Mouse (Mus musculus): Measurements from ENCODE around the gene Micu1.

Gene Micu1

DNA sequence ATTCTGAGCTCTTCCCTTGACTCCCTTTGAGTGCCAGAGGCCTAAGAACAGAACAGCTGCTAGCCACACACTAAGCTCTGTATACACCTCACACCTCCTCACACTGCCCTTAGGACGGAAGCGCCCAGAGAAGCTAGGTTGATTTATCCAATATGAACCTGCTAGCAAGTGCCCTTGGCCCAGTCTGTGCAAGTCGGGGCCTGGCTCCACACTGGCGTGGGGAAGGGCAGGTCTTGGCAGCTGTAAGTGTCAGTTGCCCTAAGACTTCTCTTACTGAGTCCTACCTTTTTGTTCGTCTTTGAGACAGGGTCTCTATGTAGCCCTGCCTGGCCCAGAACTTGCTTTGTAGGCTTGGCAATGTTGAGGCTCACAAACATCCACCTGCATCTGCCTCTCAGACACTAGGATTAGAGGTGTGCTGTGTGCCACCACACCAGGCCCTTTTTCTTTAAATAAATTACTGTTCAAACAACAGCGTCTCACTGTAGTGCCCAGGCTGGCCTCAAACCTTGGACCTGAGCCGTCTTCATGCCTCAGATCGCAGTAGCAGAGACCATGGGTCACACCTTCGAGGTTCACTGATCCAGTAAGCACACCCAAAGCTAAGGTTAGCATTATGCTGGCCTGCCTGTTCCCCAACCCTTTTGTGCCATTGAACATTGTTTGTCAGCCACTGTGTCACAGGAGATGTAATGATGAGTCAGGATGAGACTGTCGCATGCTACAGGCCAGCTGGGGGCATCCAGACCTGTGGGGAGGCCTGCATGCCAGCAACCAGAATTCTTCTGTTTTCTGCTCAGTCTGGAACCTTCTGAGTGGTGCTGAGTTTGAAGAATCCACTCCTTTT, 182.3 kb downstream of the Micu1 start:
- DNase-seq (ENCODE audit: low spot score), result no peak

DNA sequence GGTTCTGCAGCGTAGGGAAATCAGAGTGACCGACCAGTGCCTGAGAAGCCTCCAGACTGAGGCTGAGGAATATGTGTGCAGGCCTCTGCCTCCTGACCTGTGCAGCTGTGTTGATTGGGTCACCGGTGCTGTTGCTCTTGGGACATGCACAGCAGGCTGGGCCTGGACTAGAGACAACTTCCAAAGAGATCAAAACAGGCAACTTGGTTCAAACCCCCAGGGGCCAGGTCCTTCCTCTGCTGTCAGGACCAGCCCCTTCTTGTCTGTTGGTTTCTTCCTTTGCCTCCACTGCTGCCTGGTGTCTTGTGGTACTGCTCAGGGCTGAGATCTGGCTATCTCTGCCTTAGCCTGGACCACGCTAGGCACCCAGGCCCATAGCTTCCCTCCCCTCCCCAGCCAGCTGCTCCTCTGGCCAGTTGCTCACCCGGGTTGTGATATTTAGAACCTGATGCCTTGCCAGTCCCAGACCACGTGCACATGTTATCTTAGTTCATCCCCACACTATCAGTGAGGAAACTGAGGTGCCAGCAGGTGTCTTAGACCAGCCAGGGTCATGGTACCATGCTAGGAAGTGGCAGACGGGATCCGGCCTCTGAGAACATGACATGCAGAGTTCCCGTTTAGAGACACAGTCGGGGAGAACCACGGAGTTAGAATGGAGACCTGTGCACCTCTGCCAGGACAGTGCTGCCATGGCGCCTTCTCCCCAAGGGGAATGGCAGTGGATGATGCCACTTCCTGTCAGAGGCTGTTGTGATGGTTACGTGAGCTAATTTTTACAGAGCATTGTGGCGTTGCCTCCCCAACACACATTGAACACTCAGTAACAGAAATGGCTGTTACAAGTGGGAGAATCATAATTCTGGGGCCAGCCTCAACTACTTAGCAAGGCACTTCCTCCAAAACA, 183.2 kb downstream of the Micu1 start:
- DNase-seq (ENCODE audit: low spot score), result no peak

DNA sequence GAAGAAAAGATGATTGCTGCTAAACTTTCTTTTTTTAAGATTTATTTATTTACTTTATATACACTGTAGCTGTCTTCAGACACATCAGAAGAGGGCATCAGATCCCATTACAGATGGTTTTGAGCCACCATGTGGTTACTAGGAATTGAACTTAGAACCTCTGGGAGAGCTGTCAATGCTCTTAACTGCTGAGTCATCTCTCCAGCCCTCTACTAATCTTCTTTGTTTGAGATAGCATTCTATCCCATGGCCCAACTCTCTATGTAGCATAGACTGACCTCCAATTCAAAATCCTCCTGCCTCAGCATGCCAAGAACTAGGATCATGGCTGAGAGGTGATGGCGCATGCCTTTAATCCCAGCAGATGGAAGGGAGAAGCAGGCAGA, 183.8 kb downstream of the Micu1 start:
- DNase-seq (ENCODE audit: low spot score), result no peak

DNA sequence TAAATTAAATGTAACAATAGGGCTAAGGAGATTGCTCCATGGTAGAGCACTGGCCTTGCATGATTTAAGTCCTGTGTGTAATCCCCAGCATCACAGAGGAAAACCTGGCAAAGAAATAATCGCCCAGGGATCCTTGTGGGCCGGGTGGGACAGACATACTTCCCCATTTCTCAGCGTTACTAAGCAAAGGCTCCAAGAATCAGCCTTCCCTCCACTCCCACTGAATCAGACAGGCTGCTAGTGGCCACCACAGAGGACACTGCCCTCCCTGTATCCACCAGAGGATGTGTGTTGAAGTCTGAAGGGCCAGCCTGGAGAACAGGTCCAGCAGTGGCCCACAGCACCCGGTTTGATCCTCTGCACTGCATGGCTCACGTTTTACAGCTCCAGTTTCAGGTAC, 185.2 kb downstream of the Micu1 start:
- DNase-seq (ENCODE audit: low spot score), result no peak

DNA sequence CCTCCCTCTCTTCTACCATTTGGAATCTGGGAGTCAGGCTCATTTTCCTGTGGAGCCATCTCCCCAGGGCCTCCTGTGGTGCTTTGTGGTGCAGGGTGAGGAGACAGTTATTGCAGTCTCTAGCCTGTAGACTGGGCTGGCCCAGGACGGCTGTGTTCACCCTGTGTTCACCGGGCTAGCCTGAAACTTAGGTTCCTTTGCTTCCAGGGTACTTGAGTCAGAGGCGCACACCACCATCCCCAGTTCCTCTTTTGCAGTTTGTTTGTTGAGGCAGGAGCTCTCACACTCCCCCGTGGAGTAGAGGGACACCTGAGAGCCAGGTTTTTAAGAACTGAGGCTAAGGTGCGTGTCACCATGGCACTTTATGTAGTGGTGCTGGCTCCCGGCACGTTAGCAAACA, 187.1 kb downstream of the Micu1 start:
- no peak for DNase-seq (ENCODE audit: low spot score)

DNA sequence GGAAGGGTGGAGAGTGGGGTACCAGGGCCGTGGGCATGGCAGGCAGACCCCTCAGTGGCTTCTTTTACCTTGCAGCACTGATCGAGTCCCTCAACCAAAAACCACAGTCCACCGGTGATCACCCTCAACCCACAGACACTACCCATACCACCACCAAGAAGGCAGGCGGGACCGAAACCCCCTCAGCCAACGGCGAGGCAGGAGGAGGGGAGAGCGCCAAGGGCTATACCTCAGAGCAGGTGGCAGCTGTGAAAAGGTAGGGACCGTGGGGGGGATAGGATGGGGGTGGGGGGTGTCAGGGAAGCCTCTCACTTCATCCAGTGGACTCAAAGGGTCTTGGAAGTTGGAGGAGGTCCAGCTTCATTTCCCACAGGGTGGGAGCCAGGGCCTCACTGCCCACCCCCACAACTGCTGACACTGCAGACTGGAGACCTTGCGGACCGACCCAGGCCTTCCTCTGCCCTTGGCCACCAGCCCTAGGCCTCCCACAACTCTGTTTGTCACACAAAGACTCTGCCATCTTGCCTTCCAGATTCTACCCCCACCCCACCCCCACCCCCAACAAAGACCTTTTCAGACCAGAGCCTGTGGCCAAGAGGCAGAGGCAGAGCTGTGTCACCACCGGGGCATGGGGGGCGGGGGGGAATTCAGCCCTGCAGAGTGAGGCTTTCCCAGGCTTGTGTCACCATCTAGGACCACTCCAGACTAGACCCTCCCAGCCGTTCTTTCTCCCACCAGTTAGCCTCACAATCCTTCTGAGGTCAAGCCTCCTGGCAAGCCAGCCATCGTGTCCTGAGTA, 187.9 kb downstream of the Micu1 start:
- no peak for DNase-seq (ENCODE audit: low spot score)

DNA sequence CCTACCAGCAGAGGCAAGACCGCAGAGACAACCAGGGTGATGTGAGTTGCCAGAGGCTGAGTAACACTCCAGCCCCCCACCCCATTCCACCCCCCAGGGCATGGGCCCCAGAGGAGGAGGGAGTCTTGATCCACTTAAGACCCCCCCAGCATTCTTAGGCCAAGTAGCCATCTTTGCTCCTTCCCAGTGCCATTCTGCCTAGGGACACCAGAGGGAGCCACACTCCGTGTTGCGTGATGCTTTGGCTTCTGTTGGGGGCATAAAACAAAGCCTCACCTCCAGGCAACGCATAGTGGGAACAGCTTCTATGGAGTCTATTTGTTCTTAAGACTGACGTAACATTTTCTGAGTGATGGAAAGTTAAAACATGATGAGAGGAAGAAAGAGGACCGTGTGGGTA, 190.7 kb downstream of the Micu1 start:
- peak; percentile 69 for DNase-seq (ENCODE audit: low spot score)

DNA sequence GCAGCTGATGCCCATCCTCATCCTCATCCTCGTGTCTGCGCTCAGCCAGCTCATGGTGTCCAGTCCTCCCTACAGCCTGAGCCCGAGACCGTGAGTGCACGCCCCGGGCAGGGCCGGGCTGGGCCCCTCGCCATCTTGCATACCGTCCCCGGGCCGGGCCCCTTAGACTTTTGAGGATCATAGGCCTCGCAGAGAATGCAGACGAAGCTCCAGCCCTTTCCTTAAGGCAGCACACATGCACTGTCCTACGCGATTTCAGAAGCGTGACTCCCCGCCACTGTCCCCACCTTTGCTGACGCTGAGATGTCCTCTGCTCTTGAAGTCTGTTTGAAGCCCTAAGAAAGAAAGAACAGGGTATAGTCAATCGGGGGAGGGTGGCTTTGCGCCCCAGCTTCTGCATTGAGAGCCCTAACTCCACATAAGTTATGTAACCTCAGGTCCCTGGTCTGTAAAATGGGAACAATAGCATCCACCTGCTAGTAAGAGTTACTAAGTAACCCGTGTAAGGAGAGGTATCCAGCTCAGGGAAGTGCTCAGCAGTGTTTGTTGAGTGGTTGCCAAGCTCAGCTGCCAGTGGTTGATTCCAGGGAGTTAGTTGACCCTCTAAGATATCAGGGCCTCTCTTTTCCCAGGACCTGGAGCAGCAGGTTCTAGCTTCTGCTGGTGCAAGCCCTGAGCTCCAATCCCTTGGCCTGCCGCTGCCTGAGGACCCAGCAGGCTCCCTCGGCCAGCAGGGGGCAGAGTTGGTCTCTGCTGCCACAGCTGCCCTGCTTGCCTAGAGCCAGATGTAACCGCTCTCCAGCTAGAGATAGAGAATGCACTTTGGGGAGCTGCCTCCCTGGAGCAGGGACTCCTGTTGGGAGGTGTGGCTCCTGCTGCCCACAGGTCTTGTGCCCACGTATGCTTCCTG, 192.2 kb downstream of the Micu1 start:
- peak; percentile 88 for DNase-seq (ENCODE audit: low spot score)

DNA sequence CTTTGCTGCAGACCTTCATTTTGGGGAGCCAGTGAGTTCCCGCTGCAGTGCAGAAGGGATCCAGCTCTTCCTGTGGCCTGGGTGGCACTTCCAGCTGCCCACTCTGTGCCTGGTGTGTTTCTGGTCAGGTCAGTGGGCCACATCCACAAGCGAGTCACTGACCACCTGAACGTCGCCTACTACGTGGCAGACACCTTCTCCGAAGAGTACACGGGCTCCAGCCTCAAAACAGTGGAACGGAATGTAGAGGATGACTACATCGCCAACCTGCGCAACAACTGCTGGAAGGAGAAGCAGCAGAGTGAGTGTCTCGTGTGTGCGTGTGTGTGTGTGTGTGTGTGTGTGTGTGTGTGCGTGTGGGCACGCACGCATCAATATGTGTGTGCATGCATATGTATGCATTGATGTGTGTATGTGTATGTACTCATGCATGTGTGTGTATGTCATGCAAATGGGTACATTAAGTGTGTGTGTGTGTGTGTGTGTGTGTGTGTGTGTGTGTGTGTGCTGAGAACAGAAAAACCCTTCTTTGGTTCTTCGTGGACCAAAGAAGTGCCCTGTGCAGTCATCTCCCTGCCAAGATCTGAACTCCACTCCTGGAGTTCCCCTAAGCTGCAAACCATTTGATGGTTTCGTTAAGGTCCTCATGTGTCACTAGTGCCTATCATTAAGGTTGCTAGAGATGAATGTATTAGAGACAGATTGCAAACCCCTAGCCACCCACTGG, 193.3 kb downstream of the Micu1 start:
- no peak for DNase-seq (ENCODE audit: low spot score)

DNA sequence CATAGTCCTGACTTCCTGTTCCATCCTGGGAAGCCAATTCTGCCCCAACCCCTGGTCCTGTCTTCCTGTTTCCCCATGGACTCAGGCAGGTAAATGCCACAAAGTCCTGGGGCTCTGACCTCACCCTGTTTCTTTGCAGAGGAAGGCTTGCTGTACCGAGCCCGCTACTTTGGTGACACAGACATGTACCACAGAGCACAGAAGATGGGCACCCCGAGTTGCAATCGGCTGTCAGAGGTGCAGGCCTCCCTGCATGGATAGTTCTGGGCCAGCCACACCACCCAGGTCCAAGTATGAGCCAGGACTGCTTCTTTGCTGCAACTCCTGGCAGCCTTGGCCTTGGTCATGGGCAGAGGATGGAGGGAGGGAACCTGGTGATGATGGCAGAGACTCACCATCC, 193.9 kb downstream of the Micu1 start:
- no peak for DNase-seq (ENCODE audit: low spot score)

DNA sequence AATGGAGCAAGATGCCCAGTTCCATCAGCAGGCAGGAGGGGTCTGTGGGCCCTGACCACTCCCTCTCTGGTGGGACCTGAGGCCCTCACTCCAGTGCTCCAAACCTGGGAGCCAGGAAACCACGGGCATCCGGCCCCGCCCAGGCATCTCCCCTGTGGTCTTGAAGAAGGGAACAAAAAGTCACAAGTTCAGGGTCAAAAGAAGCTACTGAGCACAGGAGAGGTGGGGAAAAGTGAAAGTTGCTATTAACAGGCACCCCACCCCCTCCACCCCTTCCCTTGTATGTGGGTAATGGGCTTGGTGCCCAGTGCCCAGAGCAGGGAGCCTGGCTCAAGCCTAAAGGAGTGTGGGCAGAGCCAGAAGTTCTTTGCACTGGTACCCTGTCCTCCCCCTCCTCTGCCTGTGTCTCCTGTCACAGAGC, 194.6 kb downstream of the Micu1 start:
- peak; percentile 72 for DNase-seq (ENCODE audit: low spot score)

DNA sequence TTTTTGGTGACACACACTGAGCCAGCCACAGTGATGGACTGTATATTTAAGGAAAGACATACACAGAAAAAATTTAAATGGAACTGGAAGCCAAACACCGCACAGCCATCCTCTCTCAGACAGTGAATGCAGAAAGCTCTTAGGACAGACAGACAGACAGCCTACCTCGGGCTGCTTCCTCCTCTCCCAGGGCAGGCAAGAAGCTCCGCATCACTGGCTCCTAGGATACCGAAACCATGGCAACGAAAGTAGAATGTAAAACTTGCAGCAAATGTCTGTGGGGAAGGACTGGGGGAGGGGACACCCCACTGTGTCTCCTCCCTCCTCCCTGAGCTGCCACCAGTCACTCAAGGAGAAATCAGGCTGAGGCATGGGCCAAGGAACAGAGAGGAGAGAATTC, 195.2 kb downstream of the Micu1 start:
- DNase-seq (ENCODE audit: low spot score), result no peak

DNA sequence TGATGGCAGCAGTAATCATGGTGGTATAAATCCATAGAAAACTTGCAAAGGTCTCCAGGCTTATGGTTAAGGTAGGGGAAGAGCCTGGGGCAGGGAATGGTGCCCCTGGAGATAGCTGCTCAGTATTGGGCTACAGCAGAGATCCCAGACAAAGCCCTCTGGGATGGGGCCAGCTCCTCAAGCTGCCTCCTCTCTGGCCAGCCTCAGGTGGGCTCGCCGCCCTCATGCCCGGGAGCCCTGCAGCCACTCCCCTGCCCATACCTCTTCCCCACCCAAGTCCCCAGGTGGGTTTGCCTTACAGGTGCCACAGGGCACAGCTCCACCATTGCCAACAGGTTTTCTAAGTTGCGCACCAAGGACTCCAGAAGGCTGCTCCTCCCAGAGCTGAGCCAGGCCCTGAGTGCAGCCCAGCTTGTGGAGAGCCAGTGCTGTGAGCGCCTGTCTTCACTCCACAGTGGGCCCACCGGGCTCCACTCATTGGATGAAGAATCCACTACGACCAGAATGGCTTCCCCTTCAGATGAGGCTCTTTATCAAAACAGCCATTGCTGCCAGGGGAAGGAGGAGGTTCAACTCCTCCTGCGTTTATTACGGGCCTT, 196.0 kb downstream of the Micu1 start:
- no peak for DNase-seq (ENCODE audit: low spot score)

DNA sequence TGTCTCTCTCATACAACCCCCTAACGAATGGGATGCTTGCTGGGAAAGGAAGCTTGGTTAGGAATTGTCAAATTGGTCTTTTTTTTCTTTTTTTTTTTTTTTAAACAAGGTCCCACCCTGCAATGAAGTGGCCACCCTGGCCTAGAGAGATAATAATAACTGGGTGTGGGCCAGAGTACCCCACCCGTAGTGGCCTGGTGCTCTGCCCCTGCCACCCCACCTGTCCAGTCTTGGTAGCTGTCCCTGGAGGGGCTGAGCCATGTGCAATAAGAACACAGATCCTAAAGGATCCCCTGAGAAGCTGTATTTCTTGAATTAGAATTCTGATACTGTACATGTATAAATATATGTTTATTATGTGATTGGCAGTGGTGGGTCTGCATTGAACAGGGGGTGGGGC, 196.7 kb downstream of the Micu1 start:
- DNase-seq (ENCODE audit: low spot score), result no peak

DNA sequence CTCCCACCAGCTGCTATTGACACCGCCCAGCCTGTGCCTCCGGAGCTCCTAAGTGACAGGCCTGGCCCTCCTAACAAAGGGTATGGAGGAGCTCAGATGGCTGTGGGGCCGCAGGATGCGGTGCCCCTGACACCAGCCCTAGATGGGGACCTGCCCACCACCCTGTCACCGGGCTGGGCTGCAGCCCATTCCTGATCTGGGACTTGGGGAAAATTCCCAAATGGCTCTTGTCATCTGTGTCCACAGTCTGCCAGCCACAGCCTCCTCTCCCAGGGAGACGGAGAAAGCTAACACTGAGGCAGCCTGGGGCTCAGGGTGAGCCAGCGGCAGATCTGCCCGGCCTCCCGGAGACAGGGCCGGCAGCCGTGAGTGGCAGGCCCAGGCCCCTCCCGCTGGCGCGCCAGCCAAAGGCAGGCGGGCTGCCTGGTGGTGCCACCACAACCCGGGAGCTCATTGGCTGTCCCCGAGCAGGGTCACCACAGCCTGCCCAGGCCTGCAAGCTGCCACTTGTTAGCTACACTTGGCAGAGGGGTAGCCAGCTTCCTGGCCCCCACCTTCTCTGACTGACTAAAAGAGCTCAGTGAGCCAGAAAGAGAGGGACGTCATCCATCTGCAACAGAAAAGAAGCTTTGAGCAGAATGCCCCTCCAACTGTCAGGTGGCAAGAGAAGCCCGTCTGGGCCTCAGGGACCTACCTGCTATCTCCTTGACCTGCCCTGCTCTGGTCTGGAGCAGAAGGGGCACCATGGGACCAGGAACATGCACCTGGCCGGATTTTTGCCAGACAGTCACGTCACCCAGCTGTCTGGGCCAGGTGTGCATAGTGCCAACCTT, 197.3 kb downstream of the Micu1 start:
- peak; percentile 96 for DNase-seq (ENCODE audit: low spot score)

DNA sequence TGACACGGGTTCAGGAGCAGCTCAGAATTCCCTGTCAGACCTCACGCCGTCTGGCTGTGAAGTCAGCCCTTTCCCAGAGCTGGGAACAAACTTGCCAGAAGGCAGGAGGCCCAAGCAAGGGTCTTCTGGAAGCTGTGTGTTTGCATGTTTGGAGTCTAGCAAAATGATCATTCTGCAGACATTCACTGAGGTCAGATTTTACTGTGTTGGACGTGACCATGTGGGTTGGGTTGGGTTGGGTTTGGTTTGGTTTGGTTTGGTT, 197.8 kb downstream of the Micu1 start:
- no peak for DNase-seq (ENCODE audit: low spot score)

DNA sequence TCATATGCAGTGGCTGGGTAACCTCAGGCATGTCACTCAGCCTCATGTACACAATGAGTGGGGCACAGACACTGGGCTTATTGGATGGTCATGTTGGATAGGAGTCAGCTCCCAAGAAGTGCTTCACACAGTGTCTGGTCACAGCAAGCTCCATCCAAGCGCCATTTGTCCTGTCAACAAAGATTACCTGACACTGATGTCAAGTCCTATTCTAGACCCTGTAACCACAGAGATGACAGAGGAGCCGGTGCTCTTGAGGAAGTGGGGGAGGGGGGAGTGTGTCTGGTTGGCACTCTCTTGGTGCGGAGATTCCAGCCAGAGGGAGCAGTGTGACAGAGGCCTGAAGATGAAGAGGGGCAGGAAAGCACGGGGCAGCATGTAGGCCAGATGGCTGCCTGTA, 198.7 kb downstream of the Micu1 start:
- no peak for DNase-seq (ENCODE audit: low spot score)

DNA sequence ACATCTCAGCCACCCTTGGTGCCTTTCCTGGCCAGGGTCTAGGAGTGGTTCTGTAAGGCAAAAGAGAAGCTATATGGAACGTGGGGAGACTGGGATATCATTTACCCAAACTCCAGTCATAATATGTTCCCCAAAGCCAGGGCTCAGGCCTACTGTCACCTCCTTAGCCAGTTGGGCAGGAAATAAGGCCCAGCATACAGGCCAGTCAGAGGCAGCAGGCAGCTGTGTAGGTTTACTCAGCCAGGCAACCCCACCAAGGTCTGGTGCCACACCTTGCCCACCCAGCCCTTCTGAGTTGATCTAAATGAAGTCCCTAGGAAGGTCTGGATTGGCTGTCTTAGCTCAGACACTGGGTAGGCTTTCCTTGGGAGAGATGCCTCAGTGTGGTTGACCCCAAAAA, 199.2 kb downstream of the Micu1 start:
- DNase-seq (ENCODE audit: low spot score), result no peak

DNA sequence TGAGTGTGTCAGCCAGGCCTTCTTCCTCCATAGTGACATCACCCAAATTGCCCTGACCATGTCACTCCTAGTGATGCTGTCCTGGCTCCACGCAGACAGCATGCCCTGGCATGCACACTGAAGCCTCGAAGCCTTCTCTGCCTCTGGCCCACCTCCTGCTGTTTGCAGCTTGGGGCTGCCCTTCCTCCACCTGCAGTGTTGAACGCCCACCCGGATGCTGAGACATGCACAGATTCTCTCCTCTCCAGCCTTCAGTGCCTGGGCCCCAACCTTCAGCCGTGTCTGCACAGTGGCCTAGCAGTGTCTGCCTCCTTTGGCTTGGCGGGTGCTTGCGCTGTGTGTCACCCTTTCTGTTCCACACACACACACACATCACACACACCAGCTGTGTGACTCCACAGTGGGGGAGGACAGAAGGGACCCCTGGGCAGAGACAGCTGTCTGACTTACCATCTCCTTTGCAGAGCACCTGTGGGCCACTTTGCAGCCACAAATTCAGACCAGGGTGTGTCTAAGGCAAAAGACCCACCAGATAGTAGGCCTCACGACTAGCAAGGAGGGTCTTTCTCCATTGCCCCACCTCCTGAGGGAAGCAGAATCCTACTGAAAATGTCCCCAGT, 199.8 kb downstream of the Micu1 start:
- DNase-seq (ENCODE audit: low spot score), result no peak
